Mouse (Mus musculus): ENCODE data around the gene Tex29. TPM values are rescaled to one million over a fixed set of nuclear protein-coding genes. Genes with fewer than 3 reads are reported as not detected.
"Not testable (repeated sequence)": the region's sequence is repeated elsewhere in the genome, so short reads cannot be mapped to it uniquely, and the experiment has no call there.

The Tex29 gene
- polyA plus RNA-seq, 1 experiment: not detected

DNA sequence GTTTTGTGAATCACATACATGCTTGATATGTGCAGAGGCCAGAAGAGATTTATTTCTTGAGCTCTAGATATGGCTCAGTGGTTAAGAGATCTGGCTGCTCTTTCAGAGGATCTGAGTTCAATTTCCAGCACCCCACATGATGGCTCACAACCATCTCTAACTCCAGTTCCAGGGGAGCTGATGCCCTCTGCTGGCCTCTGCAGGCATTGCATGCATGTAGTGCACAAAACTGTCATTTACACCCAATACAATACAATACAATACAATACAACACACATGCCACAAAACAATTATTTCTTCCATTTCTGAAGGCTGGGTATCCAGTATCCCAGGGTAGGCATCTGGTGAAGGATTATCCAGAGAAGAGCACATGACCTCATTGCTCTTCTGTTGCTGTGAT lies 27.6 kb downstream of the Tex29 start:
- no peak overlapping the region for H3K4me2 ChIP-seq (ENCODE audit: low read depth)
- no peaks in the 10 kb centered on the region for H3K27me3 ChIP-seq (ENCODE audit: control insufficient read depth, insufficient read depth, insufficient read length)
- no peak overlapping the region for H3K4me3 ChIP-seq
- H3K79me2 ChIP-seq (ENCODE audit: control insufficient read depth, insufficient read depth): no peaks in the 10 kb centered on the region
- no peaks in the 10 kb centered on the region for H3K36me3 ChIP-seq (ENCODE audit: control insufficient read depth, insufficient read depth)
- TF ChIP-seq MYOG (IDR thresholded peaks at IDR 0.05; ENCODE audit: control insufficient read depth in 1 of 3, insufficient read depth in 1 of 3, insufficient read length in 2 of 3, low read depth in 2 of 3) (no peak), MAX (IDR thresholded peaks at IDR 0.05; ENCODE audit: low read depth) (no peak), MYOD1 (IDR thresholded peaks at IDR 0.05; ENCODE audit: control insufficient read depth in 1 of 3, insufficient read length in 2 of 3, low read depth in 2 of 3) (no peak), TCF3 (IDR thresholded peaks at IDR 0.05; ENCODE audit: insufficient read length, low read depth) (no peak), TCF12 (IDR thresholded peaks at IDR 0.05; ENCODE audit: insufficient read depth, poor library complexity, severe bottlenecking) (no peak), POLR2AphosphoS2 (IDR thresholded peaks at IDR 0.05; ENCODE audit: insufficient read length, low read depth) (no peak), REST (IDR thresholded peaks at IDR 0.05; ENCODE audit: insufficient read depth, insufficient read length) (no peak), SRF (IDR thresholded peaks at IDR 0.05; ENCODE audit: control insufficient read depth, insufficient read length, low read depth) (no peak), CEBPB (IDR thresholded peaks at IDR 0.05; ENCODE audit: insufficient read depth, poor library complexity, severe bottlenecking) (no peak), POLR2A (IDR thresholded peaks at IDR 0.05; ENCODE audit: insufficient read length, low read depth) (no peak), USF1 (IDR thresholded peaks at IDR 0.05; ENCODE audit: low read depth) (no peak), E2F4 (IDR thresholded peaks at IDR 0.05; ENCODE audit: insufficient read depth) (no peak)
- H3ac ChIP-seq (ENCODE audit: control insufficient read depth, insufficient read length): no peak overlapping the region

DNA sequence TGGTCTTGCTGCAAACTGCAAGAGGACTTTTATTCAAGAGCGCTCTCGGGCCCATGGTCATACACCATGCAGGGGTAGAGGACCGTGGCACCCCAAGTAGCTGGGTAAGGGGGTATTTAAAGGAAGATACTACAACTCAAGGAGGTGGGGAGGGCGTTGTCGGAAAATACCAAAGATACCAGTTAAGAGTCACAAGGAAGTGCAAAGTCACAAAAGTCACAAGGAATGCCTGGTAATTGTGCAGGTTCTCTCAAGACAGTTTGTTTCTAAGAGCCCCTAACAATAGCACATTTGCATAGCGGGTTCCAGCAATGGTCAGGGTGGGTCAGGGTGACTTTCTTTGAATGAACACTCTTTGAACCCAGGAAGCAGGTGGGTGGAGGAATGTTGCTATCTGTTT lies 34.0 kb downstream of the Tex29 start:
- H3K4me3 ChIP-seq; H3K36me3 ChIP-seq (ENCODE audit: control insufficient read depth, insufficient read depth); H3ac ChIP-seq (ENCODE audit: control insufficient read depth, insufficient read length); H3K79me2 ChIP-seq (ENCODE audit: control insufficient read depth, insufficient read depth); H3K4me2 ChIP-seq (ENCODE audit: low read depth); H3K27me3 ChIP-seq (ENCODE audit: control insufficient read depth, insufficient read depth, insufficient read length): not testable (repeated sequence)

DNA sequence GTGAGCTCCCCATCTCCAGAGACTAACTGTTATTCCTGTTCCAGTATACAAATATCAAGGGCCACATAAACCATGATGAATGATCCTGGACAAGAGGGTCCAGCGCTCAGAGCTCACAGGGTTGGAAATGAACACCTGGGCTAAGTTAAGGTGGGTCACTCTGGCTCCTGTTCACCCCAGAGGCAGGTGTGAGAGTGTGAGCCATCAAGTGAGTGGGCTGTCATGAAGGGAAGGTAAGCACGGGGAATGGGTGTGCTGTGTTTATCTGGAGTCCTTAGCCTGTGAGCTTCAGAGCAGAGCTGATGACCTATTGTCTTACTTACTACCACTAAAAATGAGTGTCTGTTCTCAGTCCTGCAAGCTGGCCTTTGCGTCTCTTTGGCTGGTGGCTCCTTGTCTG lies 44.4 kb downstream of the Tex29 start:
- no peaks in the 10 kb centered on the region for H3K27me3 ChIP-seq (ENCODE audit: control insufficient read depth, insufficient read depth, insufficient read length)
- H3K4me2 ChIP-seq (ENCODE audit: low read depth): no peak overlapping the region
- H3K4me3 ChIP-seq: no peak overlapping the region
- no peaks in the 10 kb centered on the region for H3K36me3 ChIP-seq (ENCODE audit: control insufficient read depth, insufficient read depth)
- no peak overlapping the region for H3ac ChIP-seq (ENCODE audit: control insufficient read depth, insufficient read length)
- TF ChIP-seq POLR2A (IDR thresholded peaks at IDR 0.05; ENCODE audit: insufficient read length, low read depth) (no peak), MAX (IDR thresholded peaks at IDR 0.05; ENCODE audit: low read depth) (no peak), TCF3 (IDR thresholded peaks at IDR 0.05; ENCODE audit: insufficient read length, low read depth) (no peak), POLR2AphosphoS2 (IDR thresholded peaks at IDR 0.05; ENCODE audit: insufficient read length, low read depth) (no peak), E2F4 (IDR thresholded peaks at IDR 0.05; ENCODE audit: insufficient read depth) (no peak), REST (IDR thresholded peaks at IDR 0.05; ENCODE audit: insufficient read depth, insufficient read length) (no peak), SRF (IDR thresholded peaks at IDR 0.05; ENCODE audit: control insufficient read depth, insufficient read length, low read depth) (no peak), USF1 (IDR thresholded peaks at IDR 0.05; ENCODE audit: low read depth) (no peak), MYOD1 (IDR thresholded peaks at IDR 0.05; ENCODE audit: control insufficient read depth in 1 of 3, insufficient read length in 2 of 3, low read depth in 2 of 3) (no peak), TCF12 (IDR thresholded peaks at IDR 0.05; ENCODE audit: insufficient read depth, poor library complexity, severe bottlenecking) (no peak), CEBPB (IDR thresholded peaks at IDR 0.05; ENCODE audit: insufficient read depth, poor library complexity, severe bottlenecking) (no peak), MYOG (IDR thresholded peaks at IDR 0.05; ENCODE audit: control insufficient read depth in 1 of 3, insufficient read depth in 1 of 3, insufficient read length in 2 of 3, low read depth in 2 of 3) (no peak)
- no peaks in the 10 kb centered on the region for H3K79me2 ChIP-seq (ENCODE audit: control insufficient read depth, insufficient read depth)

DNA sequence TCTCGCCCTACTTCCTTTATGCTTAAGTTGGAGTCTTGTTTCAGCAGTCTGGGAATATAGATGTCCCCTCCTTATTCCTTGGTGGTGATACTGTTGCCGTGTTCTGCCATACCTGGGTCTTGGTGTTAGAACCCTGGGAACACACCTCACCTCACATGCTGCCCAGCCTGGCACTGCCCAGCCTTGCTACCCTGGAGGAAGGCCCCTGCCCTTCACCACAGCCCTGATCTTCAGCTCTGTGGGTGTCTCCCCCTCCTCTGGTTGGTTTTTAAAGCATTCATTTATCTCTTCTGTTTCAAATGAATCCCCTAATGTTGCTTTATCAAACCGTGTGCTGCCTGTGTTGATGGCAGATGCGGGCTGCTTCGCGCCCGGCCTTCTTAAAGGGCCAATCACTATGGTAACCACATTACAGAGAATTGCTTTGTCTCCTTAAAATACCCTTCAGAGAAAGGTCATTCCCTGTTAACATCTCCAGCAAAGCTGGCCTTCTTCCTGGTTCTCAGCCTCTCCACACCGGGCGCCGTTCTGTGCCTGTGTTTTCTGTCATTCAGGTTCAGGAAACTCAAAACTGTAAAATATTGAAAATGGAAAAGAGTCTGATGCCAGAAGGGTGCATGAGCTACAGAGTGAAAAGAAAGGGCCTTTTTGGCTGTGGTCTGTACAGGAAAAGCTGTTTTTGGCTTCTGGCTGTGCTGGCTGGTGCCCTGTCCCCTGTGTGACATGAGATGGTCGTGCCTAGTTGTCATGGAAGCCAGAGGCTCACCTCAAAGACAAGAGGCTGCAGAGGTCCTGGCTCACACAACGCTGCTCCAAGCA lies 45.8 kb downstream of the Tex29 start:
- Histone ChIP-seq H3ac (ENCODE audit: control insufficient read depth, insufficient read length) (no peak overlapping the region), H3K27me3 (ENCODE audit: control insufficient read depth, insufficient read depth, insufficient read length) (no peaks in the 10 kb centered on the region), H3K79me2 (ENCODE audit: control insufficient read depth, insufficient read depth) (no peaks in the 10 kb centered on the region), H3K4me3 (no peak overlapping the region), H3K36me3 (ENCODE audit: control insufficient read depth, insufficient read depth) (no peaks in the 10 kb centered on the region), H3K4me2 (ENCODE audit: low read depth) (no peak overlapping the region)
- TF ChIP-seq E2F4 (IDR thresholded peaks at IDR 0.05; ENCODE audit: insufficient read depth) (no peak), SRF (IDR thresholded peaks at IDR 0.05; ENCODE audit: control insufficient read depth, insufficient read length, low read depth) (no peak), MAX (IDR thresholded peaks at IDR 0.05; ENCODE audit: low read depth) (no peak), TCF3 (IDR thresholded peaks at IDR 0.05; ENCODE audit: insufficient read length, low read depth) (no peak)

DNA sequence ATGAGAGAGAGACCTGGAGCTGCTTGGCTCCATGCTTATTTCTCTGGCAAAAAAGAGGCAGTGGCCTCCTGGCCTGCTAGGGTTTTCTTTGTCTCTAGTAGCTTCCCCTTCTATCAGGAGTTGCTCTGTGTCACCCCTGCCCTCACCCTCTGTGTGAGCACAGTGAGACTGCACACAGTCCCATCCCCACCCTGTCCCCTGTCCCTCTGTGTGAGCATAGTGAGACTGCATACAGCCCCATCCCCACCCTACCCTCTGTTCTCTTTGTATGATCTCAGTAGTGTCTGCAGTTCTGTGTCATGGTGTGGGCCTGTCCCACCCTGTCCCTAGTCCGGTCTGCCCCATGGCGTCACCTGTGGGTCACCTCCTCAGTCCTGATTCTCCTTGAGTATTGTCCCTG lies 46.5 kb downstream of the Tex29 start:
- no peak for TF ChIP-seq SRF (IDR thresholded peaks at IDR 0.05; ENCODE audit: control insufficient read depth, insufficient read length, low read depth)
- no peak for TF ChIP-seq MAX (IDR thresholded peaks at IDR 0.05; ENCODE audit: low read depth)
- no peak for TF ChIP-seq POLR2A (IDR thresholded peaks at IDR 0.05; ENCODE audit: insufficient read length, low read depth)
- no peak for TF ChIP-seq POLR2AphosphoS2 (IDR thresholded peaks at IDR 0.05; ENCODE audit: insufficient read length, low read depth)
- no peak for TF ChIP-seq E2F4 (IDR thresholded peaks at IDR 0.05; ENCODE audit: insufficient read depth)
- TF ChIP-seq CEBPB (IDR thresholded peaks at IDR 0.05; ENCODE audit: insufficient read depth, poor library complexity, severe bottlenecking): no peak
- no peak for TF ChIP-seq TCF3 (IDR thresholded peaks at IDR 0.05; ENCODE audit: insufficient read length, low read depth)
- TF ChIP-seq TCF12 (IDR thresholded peaks at IDR 0.05; ENCODE audit: insufficient read depth, poor library complexity, severe bottlenecking): no peak
- TF ChIP-seq USF1 (IDR thresholded peaks at IDR 0.05; ENCODE audit: low read depth): no peak

More for the DNA sequence above, 46.5 kb downstream of the Tex29 start:
- no peaks in the 10 kb centered on the region for H3K79me2 ChIP-seq (ENCODE audit: control insufficient read depth, insufficient read depth)
- no peak overlapping the region for H3K4me2 ChIP-seq (ENCODE audit: low read depth)
- H3ac ChIP-seq (ENCODE audit: control insufficient read depth, insufficient read length): no peak overlapping the region
- H3K36me3 ChIP-seq (ENCODE audit: control insufficient read depth, insufficient read depth): no peaks in the 10 kb centered on the region
- H3K4me3 ChIP-seq: no peak overlapping the region
- no peaks in the 10 kb centered on the region for H3K27me3 ChIP-seq (ENCODE audit: control insufficient read depth, insufficient read depth, insufficient read length)
